Mouse (Mus musculus) bone marrow, adult 2 months (tissue): ENCODE data around the gene Fitm2. TPM values are rescaled to one million over a fixed set of nuclear protein-coding genes. Genes with fewer than 3 reads are reported as not detected.

Source experiments
- H3K27ac ChIP-seq: fragments of 200-500 bp; 2 replicates; pipeline ENCODE4 v1.5.1; 2012; ENCODE audit warnings: low read depth, mild to moderate bottlenecking, control low read depth, inconsistent platforms, low read length; ENCODE audit not compliant: control insufficient read depth, poor library complexity, insufficient read depth
- H3K4me1 ChIP-seq: fragments of 200-500 bp; 2 replicates; pipeline ENCODE4 v1.6.1; 2011; ENCODE audit warnings: low read length; ENCODE audit not compliant: control insufficient read depth, insufficient read depth
- H3K4me3 ChIP-seq: fragments of 200-500 bp; replicated peaks from 2 replicates; pipeline ENCODE3; 2011; ENCODE audit warnings: mild to moderate bottlenecking, low read depth, low read length, control low read depth; ENCODE audit not compliant: control insufficient read depth
- CTCF ChIP-seq: fragments of 200-500 bp; IDR thresholded peaks from 2 replicates; pipeline ENCODE4 v1.5.1; 2011; ENCODE audit warnings: low read length, control low read depth; ENCODE audit not compliant: control insufficient read depth, insufficient read depth
- POLR2A ChIP-seq: fragments of 200-500 bp; IDR thresholded peaks from 2 replicates; pipeline ENCODE4 v1.6.1; 2011; ENCODE audit warnings: low read depth, mild to moderate bottlenecking, control low read depth, low read length, borderline replicate concordance; ENCODE audit not compliant: control insufficient read depth
- WGBS: fragments of 180-500 bp; shearing (Covaris S2); methylation state at CpG from one replicate; pipeline ENCODE4 v1.1.7; 2018; 5-methylcytosine and 5-hydroxymethylcytosine counted together
- polyA plus RNA-seq: library from polyadenylated mRNA; stranded (reverse); fragments of >200 nt; gene quantifications from 2 replicates; pipeline ENCODE4 v1.2.4, GENCODE M21; 2011; ENCODE audit warnings: low replicate concordance; ENCODE audit not compliant: missing spikeins, insufficient read depth, insufficient read length

Fitm2 gene
- polyA plus RNA-seq, 1 experiment, result 4.5 TPM

DNA sequence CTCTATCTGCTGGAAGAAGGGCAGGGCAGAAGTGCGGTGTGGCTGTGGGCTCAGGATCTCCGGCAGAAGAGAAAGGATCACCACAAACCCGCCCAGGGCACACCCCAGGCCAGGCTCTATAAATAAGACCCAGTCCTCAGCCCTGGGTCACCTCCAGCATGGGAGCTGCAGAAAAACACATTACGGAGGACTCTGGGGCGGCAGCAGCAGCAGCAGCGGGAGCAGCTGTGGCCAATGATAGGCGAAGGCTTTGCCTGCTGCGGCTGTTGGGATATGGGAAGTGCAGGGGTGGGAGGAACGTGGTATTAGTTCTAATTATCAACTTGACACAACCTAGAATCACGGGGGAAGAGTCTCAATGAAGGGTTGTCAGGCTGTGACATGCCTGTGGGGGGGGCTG, 13.0 kb downstream of the Fitm2 start:
- no peaks in the 10 kb centered on the region for H3K4me1 ChIP-seq
- TF ChIP-seq POLR2A, result no peak
- H3K27ac ChIP-seq, result no peak overlapping the region
- WGBS, result 35% methylated on average over 10 of the region's 10 CpGs
- no peak overlapping the region for H3K4me3 ChIP-seq

DNA sequence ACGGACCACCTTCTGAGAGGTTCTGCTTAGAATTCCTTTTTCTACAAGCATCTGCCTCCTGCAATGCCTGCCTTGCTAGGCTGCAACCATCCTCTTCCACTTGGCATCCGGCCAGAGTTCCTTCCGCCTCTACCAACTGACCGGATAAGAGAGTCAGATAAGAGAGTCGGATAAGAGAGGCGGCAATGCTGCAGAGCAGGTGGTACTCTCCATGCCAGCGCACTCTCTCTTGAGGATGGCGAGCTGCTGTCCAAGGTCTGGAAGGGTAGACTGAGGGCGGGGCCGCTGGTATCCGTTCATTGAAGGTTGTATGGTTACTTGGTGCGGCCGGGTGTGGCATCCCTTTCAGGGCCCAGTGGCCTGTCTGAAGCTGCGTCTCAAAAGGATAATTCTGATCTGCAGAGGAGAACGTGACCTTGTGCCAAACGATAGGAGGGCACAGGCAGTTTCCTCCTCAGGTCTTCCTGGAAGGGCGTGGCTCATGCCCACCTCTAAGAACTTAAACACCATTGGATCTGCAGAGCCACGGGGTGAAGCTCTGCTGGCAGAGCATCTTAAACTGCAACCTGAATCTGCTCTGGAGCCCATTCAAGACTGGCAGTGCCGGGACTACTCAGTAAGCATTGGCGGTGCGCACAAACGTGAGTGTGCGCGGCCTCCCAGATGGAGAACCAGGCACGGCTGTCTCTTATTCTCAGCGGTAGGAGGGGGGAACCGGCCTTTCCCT, 13.7 kb downstream of the Fitm2 start:
- Histone ChIP-seq H3K4me3 (no peak overlapping the region), H3K27ac (no peak overlapping the region), H3K4me1 (no peaks in the 10 kb centered on the region)
- 36% methylated on average over 27 of the region's 27 CpGs for WGBS
- TF ChIP-seq CTCF (no peak), POLR2A (no peak)

DNA sequence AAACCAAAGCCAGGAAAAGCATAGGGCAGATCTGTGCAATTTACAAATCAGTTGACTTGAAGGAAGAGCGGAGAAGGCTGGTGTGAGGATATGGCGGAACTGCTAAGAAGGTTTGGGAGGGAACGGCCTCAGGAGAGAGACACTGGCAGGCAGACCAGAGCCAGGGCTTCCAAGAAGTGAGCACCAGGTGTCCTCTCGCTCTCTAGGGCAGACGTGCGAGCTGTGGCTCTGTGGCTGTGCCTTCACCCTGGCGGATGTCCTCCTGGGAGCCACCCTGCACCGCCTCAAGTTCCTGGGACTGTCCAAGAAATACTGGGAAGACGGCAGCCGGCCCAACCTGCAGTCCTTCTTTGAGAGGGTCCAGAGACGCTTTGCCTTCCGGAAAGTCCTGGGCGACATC, 19.1 kb downstream of the Fitm2 start:
- Histone ChIP-seq H3K4me1 (no peaks in the 10 kb centered on the region), H3K4me3 (no peak overlapping the region), H3K27ac (no peak overlapping the region)
- TF ChIP-seq CTCF, result no peak
- no peak for TF ChIP-seq POLR2A
- 81% methylated on average over 13 of the region's 13 CpGs for WGBS

- 84% methylated on average over 6 of the region's 6 CpGs for WGBS
- H3K4me3 ChIP-seq, result no peak overlapping the region
- TF ChIP-seq CTCF (no peak), POLR2A (no peak)
- no peaks in the 10 kb centered on the region for H3K4me1 ChIP-seq
- no peak overlapping the region for H3K27ac ChIP-seq
Measured at GRCm38 (mm10) chr2:163452738-163453137, 19.7 kb downstream of the Fitm2 start.

GRCm38 (mm10) chr2:163450668-163451295, 21.6 kb downstream of the Fitm2 start:
- TF ChIP-seq POLR2A (no peak), CTCF (no peak)
- Histone ChIP-seq H3K4me1 (no peaks in the 10 kb centered on the region), H3K27ac (no peak overlapping the region), H3K4me3 (no peak overlapping the region)
- 57% methylated on average over 6 of the region's 6 CpGs for WGBS

GRCm38 (mm10) chr2:163449276-163449675, 23.2 kb downstream of the Fitm2 start:
- H3K4me3 ChIP-seq, result no peak overlapping the region
- TF ChIP-seq POLR2A (no peak), CTCF (no peak)
- H3K27ac ChIP-seq, result no peak overlapping the region
- 51% methylated on average over 3 of the region's 3 CpGs for WGBS
- H3K4me1 ChIP-seq, result no peaks in the 10 kb centered on the region

GRCm38 (mm10) chr2:163447375-163447774, 25.1 kb downstream of the Fitm2 start:
- Histone ChIP-seq H3K4me1 (no peaks in the 10 kb centered on the region), H3K27ac (no peak overlapping the region), H3K4me3 (no peak overlapping the region)
- WGBS, result 76% methylated on average over 12 of the region's 12 CpGs
- no peak for TF ChIP-seq POLR2A
- TF ChIP-seq CTCF, result no peak

- no peak for TF ChIP-seq CTCF
- no peak for TF ChIP-seq POLR2A
- Histone ChIP-seq H3K4me1 (no peaks in the 10 kb centered on the region), H3K27ac (no peak overlapping the region), H3K4me3 (no peak overlapping the region)
- 57% methylated on average over 7 of the region's 7 CpGs for WGBS
Measured at GRCm38 (mm10) chr2:163444017-163444416, 28.4 kb downstream of the Fitm2 start.
